Mouse (Mus musculus): Measurements from ENCODE around the gene Svip. TPM values are rescaled to one million over a fixed set of nuclear protein-coding genes. Genes with fewer than 3 reads are reported as not detected.

Svip gene
- total and polyA plus RNA-seq, 3 experiments, result not detected

GRCm38 (mm10) chr7:51991020-51991419 is 14.8 kb downstream of the Svip start:
- no peaks in the 10 kb centered on the region for H3K4me1 ChIP-seq (ENCODE audit: control insufficient read depth in 1 of 2, insufficient read depth in 2 of 2)
- in situ Hi-C loops (cut with MboI; ENCODE audit: low pct_ligation_motif_present, low pct_unique_long_range_greater_than_20kb, low sequenced_read_pairs) (no loop called here), dilution Hi-C loops (cut with MboI; ENCODE audit: extremely low pct_ligation_motif_present, extremely low pct_unique_long_range_greater_than_20kb, low sequenced_read_pairs) (no loop called here)
- no peak overlapping the region for H3K4me3 ChIP-seq (replicated peaks in 1 of 3; ENCODE audit: low read depth in 2 of 3, low read length in 2 of 3, poor library complexity in 1 of 3)
- peaks cover 23% of the 10 kb centered on the region for H3K9me3 ChIP-seq (replicated peaks; ENCODE audit: low read length)
- H3K9ac ChIP-seq (ENCODE audit: insufficient read depth, low read depth), result no peak overlapping the region
- no peak overlapping the region for H3K4me2 ChIP-seq (ENCODE audit: insufficient read depth, low read depth, poor library complexity, severe bottlenecking)
- no peak for DNase-seq (ENCODE audit: extremely low read depth)
- H3K27ac ChIP-seq (ENCODE audit: insufficient read depth, low read depth), result no peak overlapping the region
- no peaks in the 10 kb centered on the region for H3K36me3 ChIP-seq (replicated peaks in 1 of 2; ENCODE audit: control insufficient read depth in 1 of 2, insufficient read depth in 1 of 2, low read length in 1 of 2)
- TF ChIP-seq IRF4 (IDR thresholded peaks at IDR 0.05; ENCODE audit: low read depth, low read length) (no peak), ZKSCAN1 (IDR thresholded peaks at IDR 0.05; ENCODE audit: borderline replicate concordance, low read depth, low read length) (no peak), TCF12 (IDR thresholded peaks at IDR 0.05; ENCODE audit: low read depth, low read length) (no peak), SIN3A (IDR thresholded peaks at IDR 0.05; ENCODE audit: low read length) (no peak), TBP (conservative IDR thresholded peaks at IDR 0.05; ENCODE audit: low read depth, low read length) (no peak), E2F4 (IDR thresholded peaks at IDR 0.05; ENCODE audit: insufficient replicate concordance, low read depth, low read length) (no peak)
- no peaks in the 10 kb centered on the region for H3K79me2 ChIP-seq (replicated peaks; ENCODE audit: control insufficient read depth, extremely low read depth, insufficient read depth, poor library complexity, severe bottlenecking)
- no peaks in the 10 kb centered on the region for H3K27me3 ChIP-seq (replicated peaks)

GRCm38 (mm10) chr7:51986909-51987308 is 18.9 kb downstream of the Svip start:
- dilution Hi-C loops (cut with MboI; ENCODE audit: extremely low pct_ligation_motif_present, extremely low pct_unique_long_range_greater_than_20kb, low sequenced_read_pairs) (no loop called here), in situ Hi-C loops (cut with MboI; ENCODE audit: low pct_ligation_motif_present, low pct_unique_long_range_greater_than_20kb, low sequenced_read_pairs) (no loop called here)
- H3K4me2 ChIP-seq (ENCODE audit: insufficient read depth, low read depth, poor library complexity, severe bottlenecking), result no peak overlapping the region
- no peak for DNase-seq (ENCODE audit: extremely low read depth)
- H3K9me3 ChIP-seq (replicated peaks; ENCODE audit: low read length), result peaks cover 26% of the 10 kb centered on the region
- H3K4me3 ChIP-seq (replicated peaks in 1 of 3; ENCODE audit: low read depth in 2 of 3, low read length in 2 of 3, poor library complexity in 1 of 3), result no peak overlapping the region
- H3K79me2 ChIP-seq (replicated peaks; ENCODE audit: control insufficient read depth, extremely low read depth, insufficient read depth, poor library complexity, severe bottlenecking), result no peaks in the 10 kb centered on the region
- TF ChIP-seq IRF4 (IDR thresholded peaks at IDR 0.05; ENCODE audit: low read depth, low read length) (no peak), ZNF384 (IDR thresholded peaks at IDR 0.05; ENCODE audit: low read depth, low read length) (no peak), POLR2A (IDR thresholded peaks at IDR 0.05; ENCODE audit: low read depth, low read length) (no peak)
- H3K27ac ChIP-seq (ENCODE audit: insufficient read depth, low read depth), result no peak overlapping the region
- no peaks in the 10 kb centered on the region for H3K36me3 ChIP-seq (replicated peaks in 1 of 2; ENCODE audit: control insufficient read depth in 1 of 2, insufficient read depth in 1 of 2, low read length in 1 of 2)
- H3K4me1 ChIP-seq (ENCODE audit: control insufficient read depth in 1 of 2, insufficient read depth in 2 of 2), result no peaks in the 10 kb centered on the region
- H3K9ac ChIP-seq (ENCODE audit: insufficient read depth, low read depth), result no peak overlapping the region
- no peaks in the 10 kb centered on the region for H3K27me3 ChIP-seq (replicated peaks)

GRCm38 (mm10) chr7:51985763-51986162 is 20.1 kb downstream of the Svip start:
- H3K79me2 ChIP-seq (replicated peaks; ENCODE audit: control insufficient read depth, extremely low read depth, insufficient read depth, poor library complexity, severe bottlenecking), result no peaks in the 10 kb centered on the region
- dilution Hi-C loops (cut with MboI; ENCODE audit: extremely low pct_ligation_motif_present, extremely low pct_unique_long_range_greater_than_20kb, low sequenced_read_pairs), result no loop called here
- no peak overlapping the region for H3K4me2 ChIP-seq (ENCODE audit: insufficient read depth, low read depth, poor library complexity, severe bottlenecking)
- no peak overlapping the region for H3K4me3 ChIP-seq (replicated peaks in 1 of 3; ENCODE audit: low read depth in 2 of 3, low read length in 2 of 3, poor library complexity in 1 of 3)
- no peak for DNase-seq (ENCODE audit: extremely low read depth)
- TF ChIP-seq USF1 (IDR thresholded peaks at IDR 0.05; ENCODE audit: low read depth, low read length) (no peak), POLR2AphosphoS2 (IDR thresholded peaks at IDR 0.05; ENCODE audit: low read depth, low read length) (no peak)
- in situ Hi-C loops (cut with MboI; ENCODE audit: low pct_ligation_motif_present, low pct_unique_long_range_greater_than_20kb, low sequenced_read_pairs), result no loop called here
- no peaks in the 10 kb centered on the region for H3K36me3 ChIP-seq (replicated peaks in 1 of 2; ENCODE audit: control insufficient read depth in 1 of 2, insufficient read depth in 1 of 2, low read length in 1 of 2)
- H3K9ac ChIP-seq (ENCODE audit: insufficient read depth, low read depth), result no peak overlapping the region
- no peaks in the 10 kb centered on the region for H3K27me3 ChIP-seq (replicated peaks)
- H3K4me1 ChIP-seq (ENCODE audit: control insufficient read depth in 1 of 2, insufficient read depth in 2 of 2), result no peaks in the 10 kb centered on the region
- H3K27ac ChIP-seq (ENCODE audit: insufficient read depth, low read depth), result no peak overlapping the region
- H3K9me3 ChIP-seq (replicated peaks; ENCODE audit: low read length), result peaks cover 23% of the 10 kb centered on the region
